Mouse (Mus musculus): Measurements from ENCODE around the gene Lsm14b. TPM values are rescaled to one million over a fixed set of nuclear protein-coding genes. Genes with fewer than 3 reads are reported as not detected.

Gene Lsm14b
- polyA plus RNA-seq, 1 experiment from 2014 or later: 7.5 TPM

DNA sequence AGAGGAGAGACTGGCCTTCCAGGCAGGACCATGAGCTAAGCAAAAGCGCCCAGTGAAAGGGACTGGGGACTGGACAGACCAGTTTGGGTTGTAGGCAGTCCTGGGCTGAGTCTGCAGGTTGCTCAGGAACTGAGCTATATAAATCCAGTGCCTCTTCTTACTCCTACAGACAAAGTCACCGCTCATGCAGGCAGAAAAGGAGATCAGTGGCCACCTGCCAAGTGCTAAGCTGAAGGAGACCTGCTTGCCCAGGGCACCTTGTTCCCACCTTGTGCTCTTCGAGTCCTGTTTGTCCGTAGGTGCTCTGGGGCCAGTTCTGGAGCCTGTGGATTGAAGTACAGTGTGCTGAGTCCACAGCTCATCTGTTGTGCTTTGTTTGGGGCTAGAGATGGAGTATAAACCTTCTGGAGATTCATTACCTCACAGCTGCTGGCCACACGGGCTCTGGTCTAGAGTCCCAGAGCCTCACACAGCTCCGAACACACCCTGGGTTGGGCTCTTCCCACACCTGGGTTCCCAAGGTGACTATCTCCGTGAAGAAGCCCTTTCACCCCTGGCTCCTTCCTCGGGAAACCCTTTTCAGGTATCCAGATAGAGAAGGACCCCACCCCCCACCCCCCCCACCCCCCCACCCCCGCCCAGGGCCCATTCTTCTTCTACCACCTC, 18.3 kb upstream of the Lsm14b start:
- Histone ChIP-seq H3K4me1 (replicated peaks; ENCODE audit: control insufficient read depth, insufficient read depth, low read length) (no peaks in the 10 kb centered on the region), H3K9me3 (ENCODE audit: control insufficient read depth, low read length) (no peaks in the 10 kb centered on the region), H3K27me3 (ENCODE audit: control insufficient read depth, insufficient read depth, low read length) (no peaks in the 10 kb centered on the region), H3K4me2 (ENCODE audit: low read depth, low read length, severe bottlenecking) (no peak overlapping the region), H3K4me3 (ENCODE audit: low read depth, low read length) (no peak overlapping the region), H3K36me3 (ENCODE audit: control insufficient read depth, insufficient read depth, low read length) (no peaks in the 10 kb centered on the region), H3K27ac (ENCODE audit: low read depth, low read length) (no peak overlapping the region), H3K9ac (ENCODE audit: low read length) (no peak overlapping the region)
- no peak for ATAC-seq (replicated peaks; ENCODE audit: low FRiP score)
- 42% methylated on average over 8 of the region's 9 CpGs for WGBS
- DNase-seq (ENCODE audit: low spot score): peak; percentile 45

DNA sequence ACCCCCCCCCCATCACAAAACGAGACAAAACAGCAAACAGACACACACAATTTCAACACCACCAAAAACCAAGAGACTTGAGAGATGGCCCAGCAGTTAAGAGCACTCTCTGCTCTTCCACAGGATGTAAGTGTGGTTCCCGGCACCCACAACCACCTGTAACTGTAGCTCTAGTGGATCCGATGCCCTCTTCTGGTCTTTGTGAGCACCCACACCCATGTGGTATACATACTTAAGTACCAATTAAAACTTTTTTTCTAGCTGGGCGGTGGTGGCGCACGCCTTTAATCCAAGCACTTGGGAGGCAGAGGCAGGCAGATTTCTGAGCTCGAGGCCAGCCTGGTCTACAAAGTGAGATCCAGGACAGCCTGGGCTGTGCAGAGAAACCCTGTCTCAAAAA, 14.1 kb upstream of the Lsm14b start:
- peak; percentile 31 for DNase-seq (ENCODE audit: low spot score)
- Histone ChIP-seq H3K9ac (ENCODE audit: low read length) (no peak overlapping the region), H3K27ac (ENCODE audit: low read depth, low read length) (no peak overlapping the region), H3K36me3 (ENCODE audit: control insufficient read depth, insufficient read depth, low read length) (no peaks in the 10 kb centered on the region), H3K4me1 (replicated peaks; ENCODE audit: control insufficient read depth, insufficient read depth, low read length) (no peaks in the 10 kb centered on the region), H3K27me3 (ENCODE audit: control insufficient read depth, insufficient read depth, low read length) (no peaks in the 10 kb centered on the region), H3K9me3 (ENCODE audit: control insufficient read depth, low read length) (no peaks in the 10 kb centered on the region), H3K4me2 (ENCODE audit: low read depth, low read length, severe bottlenecking) (no peak overlapping the region), H3K4me3 (ENCODE audit: low read depth, low read length) (no peak overlapping the region)
- WGBS: 94% methylated on average over 7 of the region's 7 CpGs
- ATAC-seq (replicated peaks; ENCODE audit: low FRiP score): no peak

DNA sequence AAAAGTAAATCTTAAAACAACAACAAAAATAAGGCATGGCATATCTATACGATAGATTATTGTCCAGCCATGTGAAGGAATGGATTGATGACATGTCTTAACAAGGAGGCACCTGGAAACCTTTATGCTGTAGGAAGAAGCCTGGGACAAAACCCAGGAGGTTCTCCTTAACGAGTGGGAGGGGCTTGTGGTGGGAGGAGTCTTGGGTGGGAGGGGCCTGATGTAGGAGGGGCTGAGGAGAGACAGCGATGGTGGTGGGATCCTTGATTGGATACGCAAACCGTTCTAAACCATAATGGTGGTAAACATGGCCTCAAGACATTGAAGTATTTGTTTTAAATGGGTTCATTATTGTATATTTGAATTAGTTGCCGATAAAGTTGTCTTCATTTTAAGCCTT, 13.4 kb upstream of the Lsm14b start:
- Histone ChIP-seq H3K4me1 (replicated peaks; ENCODE audit: control insufficient read depth, insufficient read depth, low read length) (no peaks in the 10 kb centered on the region), H3K9me3 (ENCODE audit: control insufficient read depth, low read length) (no peaks in the 10 kb centered on the region), H3K27ac (ENCODE audit: low read depth, low read length) (no peak overlapping the region), H3K9ac (ENCODE audit: low read length) (no peak overlapping the region), H3K27me3 (ENCODE audit: control insufficient read depth, insufficient read depth, low read length) (no peaks in the 10 kb centered on the region), H3K36me3 (ENCODE audit: control insufficient read depth, insufficient read depth, low read length) (no peaks in the 10 kb centered on the region), H3K4me2 (ENCODE audit: low read depth, low read length, severe bottlenecking) (no peak overlapping the region), H3K4me3 (ENCODE audit: low read depth, low read length) (no peak overlapping the region)
- 85% methylated on average over 6 of the region's 6 CpGs for WGBS
- DNase-seq (ENCODE audit: low spot score): peak; percentile 9
- ATAC-seq (replicated peaks; ENCODE audit: low FRiP score): no peak

DNA sequence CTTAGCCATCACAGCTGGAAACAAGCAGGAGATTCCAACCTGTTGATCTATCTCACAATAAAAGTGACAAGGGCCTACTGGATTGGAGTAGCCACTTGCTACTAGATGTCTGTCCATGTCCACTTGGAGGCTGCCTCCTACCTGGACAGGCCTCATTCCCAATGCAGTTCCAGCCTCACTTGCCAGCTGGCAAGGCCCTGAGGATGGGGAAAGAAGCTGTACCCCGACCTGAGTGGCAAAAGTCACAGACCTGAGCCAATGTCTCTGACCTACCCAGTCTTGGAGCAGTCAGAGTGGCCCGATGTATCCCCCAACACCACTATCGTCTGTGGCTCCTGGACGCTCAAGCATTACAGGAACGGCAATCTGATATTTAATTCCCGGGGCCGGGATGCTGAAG, 11.1 kb upstream of the Lsm14b start:
- Histone ChIP-seq H3K4me3 (ENCODE audit: low read depth, low read length) (no peak overlapping the region), H3K4me2 (ENCODE audit: low read depth, low read length, severe bottlenecking) (no peak overlapping the region), H3K4me1 (replicated peaks; ENCODE audit: control insufficient read depth, insufficient read depth, low read length) (no peaks in the 10 kb centered on the region), H3K27ac (ENCODE audit: low read depth, low read length) (no peak overlapping the region), H3K9ac (ENCODE audit: low read length) (no peak overlapping the region), H3K36me3 (ENCODE audit: control insufficient read depth, insufficient read depth, low read length) (no peaks in the 10 kb centered on the region), H3K9me3 (ENCODE audit: control insufficient read depth, low read length) (no peaks in the 10 kb centered on the region), H3K27me3 (ENCODE audit: control insufficient read depth, insufficient read depth, low read length) (no peaks in the 10 kb centered on the region)
- WGBS: 89% methylated on average over 7 of the region's 7 CpGs
- ATAC-seq (replicated peaks; ENCODE audit: low FRiP score): no peak
- DNase-seq (ENCODE audit: low spot score): peak; percentile 24

DNA sequence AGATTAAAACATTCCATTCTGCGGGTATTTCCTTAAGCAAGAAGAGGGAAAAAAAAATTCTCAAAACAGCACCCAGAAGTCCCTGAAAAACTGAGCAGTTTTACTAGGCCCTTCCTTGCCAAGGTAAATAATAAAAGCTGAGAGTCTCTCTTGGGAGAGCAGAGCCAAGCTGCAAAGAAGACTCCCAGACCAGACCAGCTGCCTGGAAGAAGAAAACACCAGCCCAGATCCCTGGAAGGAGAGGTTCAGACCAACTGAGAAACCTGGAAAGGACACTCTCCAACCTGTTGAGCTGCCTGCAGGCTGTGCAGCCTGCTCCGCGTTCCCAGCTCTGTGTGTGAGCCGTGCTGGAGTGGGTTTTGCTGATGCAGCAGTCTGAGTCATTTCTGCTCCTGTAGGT, 7.2 kb upstream of the Lsm14b start:
- Histone ChIP-seq H3K36me3 (ENCODE audit: control insufficient read depth, insufficient read depth, low read length) (no peaks in the 10 kb centered on the region), H3K4me2 (ENCODE audit: low read depth, low read length, severe bottlenecking) (no peak overlapping the region), H3K9ac (ENCODE audit: low read length) (no peak overlapping the region), H3K4me1 (replicated peaks; ENCODE audit: control insufficient read depth, insufficient read depth, low read length) (no peaks in the 10 kb centered on the region), H3K4me3 (ENCODE audit: low read depth, low read length) (no peak overlapping the region), H3K27me3 (ENCODE audit: control insufficient read depth, insufficient read depth, low read length) (peaks cover 10% of the 10 kb centered on the region; the same call in 1 of the 2 replicates), H3K9me3 (ENCODE audit: control insufficient read depth, low read length) (no peaks in the 10 kb centered on the region), H3K27ac (ENCODE audit: low read depth, low read length) (no peak overlapping the region)
- WGBS: 71% methylated on average over 4 of the region's 4 CpGs
- DNase-seq (ENCODE audit: low spot score) (no peak), ATAC-seq (replicated peaks; ENCODE audit: low FRiP score) (no peak)

DNA sequence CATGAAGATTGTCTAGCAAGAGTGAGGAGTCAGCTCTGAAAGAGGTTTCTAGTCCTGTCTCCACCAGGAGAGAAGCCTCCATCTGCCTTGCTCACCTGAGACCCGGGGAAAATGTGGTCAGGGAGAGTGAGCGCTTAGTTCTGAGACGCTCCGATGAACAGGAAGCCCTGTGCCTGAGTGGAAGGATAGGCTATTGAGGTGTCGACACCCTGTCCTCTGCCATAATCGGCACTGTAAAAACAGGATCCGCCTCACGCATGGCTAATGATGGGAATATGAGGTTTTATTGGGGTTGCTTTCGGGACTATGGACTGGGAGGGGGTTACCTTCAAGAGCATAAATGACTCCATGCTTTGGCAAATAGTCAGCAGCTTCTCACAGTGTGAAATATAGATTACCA, 6.2 kb upstream of the Lsm14b start:
- no peaks in the 10 kb centered on the region for H3K36me3 ChIP-seq (ENCODE audit: control insufficient read depth, insufficient read depth, low read length)
- no peak overlapping the region for H3K4me3 ChIP-seq (ENCODE audit: low read depth, low read length)
- 86% methylated on average over 9 of the region's 9 CpGs for WGBS
- H3K27ac ChIP-seq (ENCODE audit: low read depth, low read length): no peak overlapping the region
- no peak overlapping the region for H3K4me2 ChIP-seq (ENCODE audit: low read depth, low read length, severe bottlenecking)
- no peaks in the 10 kb centered on the region for H3K9me3 ChIP-seq (ENCODE audit: control insufficient read depth, low read length)
- H3K4me1 ChIP-seq (replicated peaks; ENCODE audit: control insufficient read depth, insufficient read depth, low read length): no peaks in the 10 kb centered on the region
- H3K27me3 ChIP-seq (ENCODE audit: control insufficient read depth, insufficient read depth, low read length): peaks cover 13% of the 10 kb centered on the region; the same call in 1 of the 2 replicates
- peak; percentile 30 for DNase-seq (ENCODE audit: low spot score)
- ATAC-seq (replicated peaks; ENCODE audit: low FRiP score): no peak
- H3K9ac ChIP-seq (ENCODE audit: low read length): no peak overlapping the region

DNA sequence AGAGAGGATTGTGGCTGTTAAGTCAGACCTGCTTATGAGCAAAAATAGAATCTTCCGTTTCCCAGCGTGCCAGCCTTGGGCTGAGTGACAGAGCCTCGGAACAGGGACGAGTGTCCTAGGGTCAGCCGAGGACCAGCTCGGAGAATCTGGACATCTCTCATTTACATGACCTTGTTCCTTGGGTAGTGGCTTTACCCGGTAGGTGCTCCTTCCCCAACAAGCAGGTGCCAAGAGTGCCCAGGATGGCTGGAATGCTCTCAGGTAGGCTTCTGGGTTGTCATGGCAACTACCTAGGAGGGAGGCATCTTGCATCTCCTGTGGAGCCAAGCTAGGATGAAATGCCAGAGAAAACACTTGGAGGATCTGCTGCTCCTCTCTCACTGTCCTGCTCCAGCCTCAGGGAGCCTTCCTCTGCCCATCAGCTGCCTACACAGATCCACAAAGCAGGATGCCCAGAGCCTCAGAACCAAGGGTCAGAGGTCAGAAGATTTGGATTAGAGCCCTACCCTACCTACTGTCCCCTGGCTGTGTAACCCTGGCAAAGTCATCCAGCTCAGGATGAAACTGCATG, 4.6 kb upstream of the Lsm14b start:
- peaks cover 15% of the 10 kb centered on the region; the same call in 1 of the 2 replicates for H3K27me3 ChIP-seq (ENCODE audit: control insufficient read depth, insufficient read depth, low read length)

DNA sequence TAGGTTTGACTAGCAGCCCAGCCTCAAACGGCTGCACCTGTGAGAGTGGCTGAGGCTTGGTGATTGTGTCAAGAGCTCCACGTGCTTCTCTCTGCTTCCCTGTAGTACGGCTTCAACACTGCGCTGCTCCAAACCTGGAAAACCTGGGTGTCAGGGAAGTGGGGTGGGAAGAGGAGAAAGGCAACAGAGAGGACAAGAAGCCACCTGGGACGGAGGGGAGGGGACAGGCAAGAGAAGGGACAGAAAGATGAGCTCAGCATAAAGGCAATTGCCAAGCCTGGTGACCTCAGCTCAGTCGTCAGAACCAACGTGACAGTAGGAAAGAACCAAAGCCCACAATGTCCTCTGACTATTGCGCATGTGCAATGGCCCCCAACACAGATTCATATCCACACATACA, 3.9 kb upstream of the Lsm14b start:
- Histone ChIP-seq H3K4me1 (replicated peaks; ENCODE audit: control insufficient read depth, insufficient read depth, low read length) (peaks cover 3% of the 10 kb centered on the region; the same call in 1 of the 2 replicates), H3K4me3 (ENCODE audit: low read depth, low read length) (no peak overlapping the region), H3K4me2 (ENCODE audit: low read depth, low read length, severe bottlenecking) (no peak overlapping the region), H3K9ac (ENCODE audit: low read length) (no peak overlapping the region), H3K9me3 (ENCODE audit: control insufficient read depth, low read length) (no peaks in the 10 kb centered on the region), H3K27ac (ENCODE audit: low read depth, low read length) (no peak overlapping the region), H3K27me3 (ENCODE audit: control insufficient read depth, insufficient read depth, low read length) (peaks cover 15% of the 10 kb centered on the region; the same call in 1 of the 2 replicates), H3K36me3 (ENCODE audit: control insufficient read depth, insufficient read depth, low read length) (no peaks in the 10 kb centered on the region)
- no peak for DNase-seq (ENCODE audit: low spot score)
- WGBS: 85% methylated on average over 8 of the region's 8 CpGs
- ATAC-seq (replicated peaks; ENCODE audit: low FRiP score): no peak

More for the DNA sequence above, 4.6 kb upstream of the Lsm14b start:
- Histone ChIP-seq H3K4me2 (ENCODE audit: low read depth, low read length, severe bottlenecking) (no peak overlapping the region), H3K4me1 (replicated peaks; ENCODE audit: control insufficient read depth, insufficient read depth, low read length) (0 out of 2 replicates have a peak, but pooled peaks cover 3% of the 10 kb centered on the region), H3K27ac (ENCODE audit: low read depth, low read length) (no peak overlapping the region), H3K36me3 (ENCODE audit: control insufficient read depth, insufficient read depth, low read length) (no peaks in the 10 kb centered on the region), H3K4me3 (ENCODE audit: low read depth, low read length) (no peak overlapping the region), H3K9me3 (ENCODE audit: control insufficient read depth, low read length) (no peaks in the 10 kb centered on the region), H3K9ac (ENCODE audit: low read length) (no peak overlapping the region)
- DNase-seq (ENCODE audit: low spot score): no peak
- 79% methylated on average over 7 of the region's 7 CpGs for WGBS
- no peak for ATAC-seq (replicated peaks; ENCODE audit: low FRiP score)

DNA sequence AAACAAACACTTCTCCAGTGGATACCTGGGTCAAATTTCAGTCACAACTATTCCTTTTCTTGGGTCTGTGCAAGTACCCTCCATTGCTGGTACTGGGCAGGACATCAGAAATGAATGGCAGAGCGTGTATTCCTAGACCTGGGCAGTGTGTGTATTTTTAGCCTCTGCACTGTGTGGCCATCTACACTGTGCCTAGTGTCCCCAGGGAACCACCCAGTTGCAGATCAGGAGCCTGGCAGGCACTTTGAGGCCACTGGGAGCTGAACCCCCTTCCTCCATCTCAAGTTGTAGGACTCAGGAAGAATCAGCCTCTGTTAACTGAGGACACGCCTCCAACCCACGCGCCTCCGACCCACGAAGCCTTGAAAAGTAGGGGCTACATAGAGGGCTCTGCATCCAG, 2.0 kb upstream of the Lsm14b start:
- H3K4me1 ChIP-seq (replicated peaks; ENCODE audit: control insufficient read depth, insufficient read depth, low read length): peaks cover 16% of the 10 kb centered on the region
- H3K4me3 ChIP-seq (ENCODE audit: low read depth, low read length): no peak overlapping the region
- H3K36me3 ChIP-seq (ENCODE audit: control insufficient read depth, insufficient read depth, low read length): peaks cover 2% of the 10 kb centered on the region; the same call in 1 of the 2 replicates
- no peaks in the 10 kb centered on the region for H3K9me3 ChIP-seq (ENCODE audit: control insufficient read depth, low read length)
- no peak for DNase-seq (ENCODE audit: low spot score)
- no peak overlapping the region for H3K9ac ChIP-seq (ENCODE audit: low read length)
- no peak for ATAC-seq (replicated peaks; ENCODE audit: low FRiP score)
- H3K27ac ChIP-seq (ENCODE audit: low read depth, low read length): no peak overlapping the region
- H3K4me2 ChIP-seq (ENCODE audit: low read depth, low read length, severe bottlenecking): no peak overlapping the region
- WGBS: 69% methylated on average over 6 of the region's 6 CpGs
- peaks cover 15% of the 10 kb centered on the region; the same call in 1 of the 2 replicates for H3K27me3 ChIP-seq (ENCODE audit: control insufficient read depth, insufficient read depth, low read length)
